Mouse (Mus musculus) lung, postnatal 10 days (tissue): ENCODE results near the gene Fam178b.
"Not testable (repeated sequence)": the region's sequence is repeated elsewhere in the genome, so short reads cannot be mapped to it uniquely, and the experiment has no call there.

Experiments
- DNase-seq: peaks from one replicate; pipeline ENCODE4 v3.0.0; 2021

Fam178b gene

DNA sequence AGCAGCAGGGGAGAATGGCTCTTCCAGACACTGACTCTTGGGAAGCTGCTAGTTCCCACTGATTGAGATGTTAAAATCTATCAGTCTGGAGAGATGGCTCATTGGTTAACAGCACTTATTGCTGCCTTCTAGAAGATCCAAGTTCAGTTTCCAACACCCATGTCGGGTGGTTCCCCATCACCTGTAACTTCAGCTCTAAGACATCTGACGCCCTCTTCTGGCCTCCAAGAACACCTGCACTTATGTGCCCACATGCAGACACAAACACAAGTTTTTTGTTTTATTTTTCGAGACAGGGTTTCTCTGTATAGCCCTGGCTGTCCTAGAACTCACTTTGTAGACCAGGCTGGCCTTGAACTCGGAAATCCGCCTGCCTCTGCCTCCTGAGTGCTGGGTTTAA, 67.0 kb downstream of the Fam178b start:
- DNase-seq: not testable (repeated sequence)

DNA sequence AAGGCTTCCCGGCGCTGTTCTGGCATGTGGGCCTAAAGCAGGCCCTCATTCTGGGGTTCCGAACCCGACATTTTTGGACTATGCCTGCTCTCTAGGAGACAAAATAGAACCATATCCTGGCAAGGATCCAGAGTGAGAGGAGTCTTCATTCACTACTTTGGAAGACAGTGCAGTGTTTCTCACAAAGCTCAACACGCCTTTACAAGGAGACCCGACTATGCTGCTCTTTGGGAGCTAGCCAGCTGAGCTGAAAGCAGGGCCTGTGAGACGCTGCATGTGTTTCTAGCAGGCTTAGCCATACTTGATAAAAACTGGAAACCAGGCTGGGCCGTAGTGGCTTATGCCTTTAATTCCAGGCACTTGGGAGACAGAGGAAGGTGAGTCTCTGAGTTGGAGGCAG, 67.8 kb downstream of the Fam178b start:
- DNase-seq: no peak

DNA sequence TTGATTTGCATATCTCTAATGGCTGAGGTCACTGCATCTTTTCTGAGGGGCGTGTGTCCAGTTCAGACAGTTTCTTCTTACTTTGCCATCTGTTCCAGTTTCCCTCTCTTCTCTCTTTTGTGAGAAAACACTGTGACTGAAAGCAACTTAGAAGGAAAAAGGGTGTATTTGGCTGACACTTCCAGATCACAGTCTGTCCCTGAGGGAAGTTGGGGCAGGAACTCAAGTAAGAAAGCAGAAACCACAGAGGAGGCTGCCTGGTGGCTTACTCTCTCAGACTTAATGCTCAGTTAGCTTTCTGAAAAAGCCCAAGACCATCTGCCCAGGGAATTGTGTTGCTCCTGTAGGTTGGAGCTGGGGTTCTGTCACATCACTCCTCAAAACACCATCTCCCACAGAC, 68.4 kb downstream of the Fam178b start:
- DNase-seq: no peak

DNA sequence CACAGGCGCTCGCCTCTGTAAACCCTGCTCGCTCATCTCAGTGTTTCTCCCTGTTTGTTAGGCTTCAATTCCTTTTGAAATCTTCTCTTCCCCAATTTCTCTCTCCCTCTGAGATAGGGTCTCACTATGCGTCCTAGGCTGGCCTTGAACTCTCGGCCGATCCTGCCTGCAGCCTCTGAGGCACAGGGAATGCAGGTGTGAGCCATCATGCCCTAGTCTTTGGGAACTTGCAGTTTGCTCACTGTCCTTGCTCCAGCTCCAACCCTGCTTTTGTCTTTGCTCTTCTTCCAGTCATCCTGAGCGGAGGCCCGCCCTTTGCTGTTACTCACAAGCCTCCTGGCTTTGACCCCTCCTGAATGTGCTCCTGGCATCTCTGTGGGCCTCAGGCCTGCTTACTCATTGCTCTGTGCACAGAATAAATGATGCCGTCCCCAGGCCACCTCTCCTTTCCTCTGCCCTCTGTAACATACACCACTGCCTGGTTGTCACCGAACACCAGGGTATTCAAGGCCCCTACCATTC, 69.5 kb downstream of the Fam178b start:
- no peak for DNase-seq

DNA sequence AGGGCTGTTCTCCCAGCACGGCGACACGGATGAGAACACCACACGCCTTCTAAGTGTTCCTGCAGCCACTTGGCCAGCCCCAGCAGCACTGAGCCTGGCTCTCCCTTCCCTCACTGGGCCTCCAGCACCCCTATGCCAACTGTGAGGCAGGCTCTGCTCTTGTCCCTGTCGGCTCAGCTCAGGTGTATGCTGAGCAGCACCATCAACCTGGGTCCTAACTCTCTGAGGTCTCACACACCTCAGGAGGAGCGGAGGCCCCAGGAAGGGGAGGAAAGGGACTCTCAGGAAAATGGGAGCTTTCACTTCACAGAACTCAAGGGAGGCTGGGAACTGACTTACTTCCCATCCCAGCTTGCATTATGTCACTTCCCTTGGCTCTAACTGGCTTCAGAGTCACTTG, 70.6 kb downstream of the Fam178b start:
- no peak for DNase-seq

DNA sequence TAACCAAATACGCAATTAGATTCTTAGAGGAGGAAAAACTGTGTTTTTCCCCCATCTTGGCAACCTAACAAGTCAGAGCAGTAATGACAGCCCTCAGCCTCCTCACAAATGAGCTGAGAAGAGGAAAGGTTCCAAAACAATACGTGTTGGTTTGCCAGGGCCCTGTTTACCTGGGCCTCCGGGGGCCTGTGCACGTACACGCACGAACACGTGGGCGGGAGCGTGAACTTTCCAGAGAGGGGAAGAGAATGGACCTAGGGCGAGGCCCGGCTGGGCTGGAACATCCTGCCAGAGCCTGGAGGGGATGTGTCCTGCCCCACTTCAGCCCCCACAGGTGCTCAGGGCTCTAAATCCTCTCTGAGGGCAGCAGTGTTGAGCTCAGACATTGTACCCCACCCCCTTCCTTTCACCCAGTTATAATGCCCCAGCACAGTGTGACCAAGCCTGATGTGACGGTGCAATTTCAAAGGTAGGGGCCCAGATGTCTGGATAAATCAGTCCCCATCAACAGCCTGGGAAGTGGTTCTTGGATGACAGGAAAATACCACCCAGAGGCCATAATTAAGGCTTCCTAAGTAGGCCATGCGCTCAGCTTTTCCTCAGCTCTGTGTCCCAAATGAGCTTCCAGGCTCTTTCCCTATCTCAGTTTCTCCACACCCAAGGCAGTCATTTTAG, 71.4 kb downstream of the Fam178b start:
- DNase-seq: no peak

DNA sequence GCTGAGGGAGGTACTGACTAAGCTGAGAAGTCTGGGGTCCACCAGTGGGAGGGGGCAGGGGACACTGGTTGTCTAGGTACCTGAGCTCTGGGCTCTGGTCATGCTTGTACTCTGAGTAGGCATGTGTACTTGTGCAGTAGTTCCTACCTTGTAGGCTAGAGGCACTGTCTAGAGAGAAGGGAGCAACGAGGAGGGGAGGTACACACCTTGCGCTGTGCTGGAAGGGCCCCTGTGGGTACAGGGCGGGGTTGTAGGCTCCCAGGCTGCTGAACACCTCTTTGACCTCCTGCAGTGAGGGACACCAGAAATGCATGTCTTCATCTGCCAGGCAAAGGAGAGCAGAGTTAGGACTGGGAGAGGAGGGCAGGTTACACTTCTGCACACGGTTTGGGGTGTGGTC, 74.8 kb downstream of the Fam178b start:
- no peak for DNase-seq

DNA sequence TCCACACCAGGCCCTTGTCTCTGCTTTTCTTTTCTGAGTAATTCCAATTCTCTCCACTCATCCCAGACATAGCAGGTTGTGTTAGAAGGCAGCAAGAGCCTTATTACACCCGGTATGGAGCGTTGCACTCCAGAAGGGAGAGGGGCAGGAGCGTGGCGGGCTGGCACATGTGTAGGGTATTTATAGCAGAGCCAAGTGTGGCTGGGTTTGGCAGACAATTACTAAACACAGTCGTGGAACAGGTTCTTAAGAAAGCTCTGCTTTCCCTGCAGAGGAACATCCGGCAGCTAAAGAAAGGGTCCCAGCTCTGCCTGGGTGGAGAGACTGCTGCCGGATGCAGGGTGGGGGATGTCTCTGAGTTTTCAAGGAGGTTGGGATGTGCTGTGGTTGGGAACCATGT, 76.0 kb downstream of the Fam178b start:
- peak; percentile 46 for DNase-seq

DNA sequence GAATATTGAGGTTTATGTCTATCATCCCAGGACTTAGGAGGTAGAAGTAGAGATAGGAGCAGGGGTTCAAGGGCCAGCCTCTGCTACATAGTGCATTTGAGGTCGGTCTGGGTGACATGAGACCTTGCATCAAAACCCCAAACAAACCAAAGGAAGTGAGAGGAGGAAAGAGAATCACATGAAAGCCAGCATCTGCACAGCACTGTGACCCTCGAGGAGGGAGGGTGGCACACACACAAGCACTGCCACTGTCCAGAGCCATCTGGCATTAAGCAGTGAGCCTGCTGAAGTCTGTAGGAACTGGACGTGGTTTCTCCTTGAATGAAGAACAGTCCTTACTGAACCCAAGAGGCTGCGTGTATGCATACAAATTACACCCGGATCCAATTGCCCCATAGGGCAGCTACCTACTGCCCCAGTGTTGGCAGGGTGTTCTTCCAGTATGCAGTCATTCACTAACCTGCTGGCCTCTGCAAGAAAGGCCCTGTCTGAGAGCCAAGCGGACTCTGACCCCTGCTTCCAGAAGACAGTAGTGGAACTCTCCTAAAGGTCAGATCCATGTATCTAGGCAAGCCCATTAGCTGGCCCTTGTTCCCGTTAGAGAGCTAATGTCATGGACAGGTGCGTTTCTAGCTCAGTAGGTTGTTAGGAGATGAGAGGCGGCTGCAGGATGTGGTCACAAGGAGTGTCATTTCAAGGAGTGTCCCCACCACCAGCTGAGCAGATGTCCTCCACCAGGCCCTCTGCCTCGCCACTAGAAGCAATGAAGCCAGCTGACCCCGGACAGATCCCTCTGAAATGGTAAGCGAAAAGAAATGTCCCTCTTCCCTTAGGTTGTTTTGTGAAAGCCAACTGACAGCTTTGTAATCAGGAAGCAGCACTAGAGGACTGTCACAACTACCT, 78.5 kb downstream of the Fam178b start:
- no peak for DNase-seq

DNA sequence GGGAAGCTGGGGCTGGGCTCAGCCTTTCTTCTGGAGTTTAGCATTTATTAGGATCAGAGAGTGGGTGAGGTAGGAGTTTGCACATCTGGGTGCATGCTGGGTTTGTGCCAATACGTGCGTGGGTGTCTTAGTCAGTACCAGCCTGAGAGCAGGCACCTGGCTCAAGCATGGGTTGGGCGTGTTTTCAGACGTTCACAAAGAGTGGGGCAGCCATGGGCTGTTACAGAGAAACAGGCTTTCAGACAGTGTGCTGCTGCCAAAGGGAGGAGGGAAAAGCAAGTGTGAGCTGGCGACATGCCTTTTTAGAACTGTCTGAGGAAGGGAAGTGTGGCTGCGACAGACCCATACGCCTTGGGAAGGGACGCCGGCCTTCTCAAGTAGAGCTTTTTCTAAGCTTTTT, 79.6 kb downstream of the Fam178b start:
- DNase-seq: peak; percentile 88

DNA sequence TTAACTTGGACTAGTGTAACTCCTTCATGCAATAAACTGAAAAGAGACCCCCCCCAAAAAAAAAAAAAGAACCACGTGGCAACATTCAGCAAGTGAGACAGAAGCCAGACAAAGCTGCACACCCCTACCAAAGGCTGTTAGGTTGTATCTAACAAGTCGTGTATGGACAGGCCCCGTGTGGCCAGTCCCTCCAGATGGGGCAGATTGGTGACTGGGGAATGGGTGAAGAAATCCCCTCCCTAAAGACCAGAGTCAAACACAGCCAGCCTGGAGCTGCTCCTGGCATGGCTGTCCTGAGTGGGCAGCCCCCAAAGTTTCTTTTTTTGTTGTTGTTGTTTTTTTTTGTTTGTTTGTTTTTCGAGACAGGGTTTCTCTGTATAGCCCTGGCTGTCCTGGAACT, 80.7 kb downstream of the Fam178b start:
- DNase-seq: no peak

DNA sequence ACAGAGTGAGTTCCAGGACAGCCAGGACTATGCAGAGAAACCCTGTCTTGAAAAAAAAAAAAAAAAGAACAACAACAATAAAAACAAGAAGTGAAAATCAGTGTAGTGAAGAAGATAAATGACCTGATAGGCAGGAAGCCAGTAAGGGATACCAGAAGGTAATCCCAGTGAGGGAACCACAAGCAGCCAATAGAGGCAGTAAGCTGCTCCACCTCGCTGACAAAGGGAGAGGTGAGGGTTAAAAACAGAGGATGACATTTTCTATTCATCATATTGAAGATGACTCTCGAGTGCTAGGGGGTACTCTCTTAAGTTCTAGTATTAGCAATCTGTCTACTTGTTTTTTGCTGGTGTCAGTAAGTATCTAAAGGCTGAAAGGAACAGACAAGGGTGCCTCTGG, 84.6 kb downstream of the Fam178b start:
- no peak for DNase-seq

DNA sequence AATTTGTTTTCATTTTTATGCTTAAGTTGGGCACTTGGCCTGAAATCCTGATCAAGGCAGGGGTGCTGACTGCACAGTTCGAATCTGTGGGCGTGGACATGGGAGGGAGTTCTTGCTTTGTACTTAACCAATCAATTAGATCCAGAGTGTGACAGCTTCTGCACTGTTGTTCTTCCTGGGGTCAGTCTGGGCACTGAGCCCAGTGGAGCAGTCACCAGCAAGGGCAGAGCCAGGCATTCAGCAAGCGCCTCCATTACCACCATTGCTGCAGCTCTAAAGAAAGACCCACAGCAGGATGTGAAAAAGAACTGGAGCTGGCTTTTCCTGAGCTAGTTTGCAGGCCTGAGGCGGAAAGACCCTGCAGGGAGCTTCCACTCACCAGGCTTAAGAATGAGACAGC, 86.9 kb downstream of the Fam178b start:
- DNase-seq: peak; percentile 89

DNA sequence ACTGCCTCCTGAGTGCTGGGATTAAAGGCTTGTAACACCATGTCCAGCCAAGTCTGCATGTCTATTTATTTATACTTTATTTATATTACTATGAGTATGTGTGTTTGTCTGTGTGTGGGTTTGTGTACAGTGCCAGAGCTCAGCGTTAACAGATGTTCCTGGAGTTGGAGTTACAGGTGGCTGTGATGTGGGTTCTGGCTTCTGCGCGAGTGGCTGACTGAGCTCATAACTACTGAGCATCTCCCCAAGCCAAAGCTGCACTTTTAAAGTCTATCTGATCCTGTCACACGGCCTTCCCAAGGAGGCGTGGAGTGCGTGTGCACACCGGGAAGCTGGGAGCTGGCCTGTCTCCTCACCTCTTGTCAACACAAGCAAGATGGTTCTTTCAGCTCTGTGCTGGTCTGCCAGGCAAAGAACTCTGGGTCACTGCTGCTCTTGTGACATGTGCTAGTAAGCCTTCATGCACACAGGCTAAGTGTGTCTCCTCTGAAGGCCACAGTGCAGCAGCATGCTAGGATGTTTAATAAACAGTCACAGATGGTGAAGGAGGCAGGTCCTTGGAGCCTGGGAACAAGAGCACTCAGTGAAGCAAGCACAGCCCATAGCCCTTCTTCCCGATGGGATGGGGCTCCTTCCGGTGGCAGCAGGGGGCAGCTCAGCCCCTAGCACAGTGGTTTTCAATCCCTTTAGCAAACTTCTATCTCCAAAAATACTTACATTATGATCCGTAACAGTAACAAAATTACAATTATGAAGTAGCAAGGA, 87.6 kb downstream of the Fam178b start:
- DNase-seq: peak; percentile 63

DNA sequence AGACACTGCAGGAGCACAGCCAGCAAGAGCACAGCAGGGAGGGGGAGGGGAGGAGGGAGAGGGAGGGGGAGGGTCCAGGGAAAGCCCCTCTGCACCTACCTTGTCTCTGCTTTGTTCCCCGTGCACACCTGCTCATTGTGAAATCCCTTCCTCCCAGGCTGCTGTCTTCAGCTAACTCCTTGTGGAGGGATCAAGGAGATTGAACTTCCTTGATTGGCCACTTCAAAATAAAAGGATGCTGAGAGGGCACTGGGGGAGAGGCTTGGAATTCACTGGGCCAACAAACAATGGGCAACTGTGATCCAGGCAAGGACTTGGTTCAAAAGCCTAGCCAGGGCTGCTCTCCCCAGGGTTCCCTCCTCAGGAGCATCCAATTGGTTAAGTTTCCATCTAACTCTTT, 89.9 kb downstream of the Fam178b start:
- DNase-seq: no peak

DNA sequence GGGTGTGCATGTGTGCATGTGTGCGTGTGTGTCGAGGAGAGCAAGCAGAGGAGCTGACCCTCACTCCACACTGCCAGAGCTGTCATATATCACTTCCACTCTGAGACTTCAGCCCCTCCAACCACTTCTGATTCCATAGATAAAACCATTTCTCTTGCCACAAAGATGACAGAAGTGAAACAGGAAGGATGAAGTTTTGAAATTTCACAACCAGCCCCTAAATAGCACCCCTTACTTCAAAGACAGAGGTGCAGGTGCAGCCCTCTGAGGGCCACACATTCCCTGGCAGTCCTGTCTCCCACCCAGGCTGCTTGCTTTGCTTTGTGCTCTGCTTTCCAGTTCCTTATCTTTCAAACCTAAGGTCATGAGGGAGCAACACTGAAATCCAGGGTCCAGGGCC, 91.6 kb downstream of the Fam178b start:
- DNase-seq: no peak

DNA sequence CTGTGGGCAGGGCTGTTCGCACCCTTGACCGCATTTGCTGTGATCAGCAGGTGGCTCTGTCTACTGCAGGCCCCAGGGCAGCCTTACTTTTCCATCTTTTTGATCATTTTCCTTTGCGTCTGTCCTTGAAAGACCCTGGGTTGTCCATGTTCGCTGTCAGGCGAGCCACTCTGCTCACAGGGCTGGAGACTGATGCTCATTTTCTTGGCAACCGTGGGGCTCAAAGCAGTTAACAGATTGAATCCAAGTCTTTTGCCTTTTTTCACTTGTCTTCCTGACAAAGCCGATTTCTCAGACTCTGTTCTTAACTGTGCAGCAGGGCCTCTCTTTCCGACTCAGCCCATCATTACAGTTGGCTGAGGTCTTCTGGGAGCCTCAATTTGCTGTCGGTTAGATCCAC, 92.3 kb downstream of the Fam178b start:
- no peak for DNase-seq

DNA sequence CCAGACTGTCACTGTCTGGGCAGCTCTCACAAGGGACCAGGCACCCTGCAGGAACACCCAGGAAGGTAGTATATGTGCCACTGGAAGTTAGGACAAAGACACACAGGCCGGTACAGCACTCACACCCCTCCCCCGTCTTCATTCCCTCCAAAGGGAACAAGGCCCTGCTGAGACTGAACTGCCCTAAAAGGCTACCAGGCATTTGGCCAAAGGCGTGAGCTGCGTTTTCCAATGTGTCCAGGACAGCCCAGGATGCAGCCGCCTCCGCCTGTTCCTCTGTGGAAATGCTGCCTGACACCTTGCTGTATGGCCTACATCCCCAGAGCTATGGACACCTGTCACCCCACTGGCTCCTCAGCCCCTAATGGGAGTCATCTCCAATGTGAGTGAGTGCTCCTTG, 93.5 kb downstream of the Fam178b start:
- peak; percentile 90 for DNase-seq

DNA sequence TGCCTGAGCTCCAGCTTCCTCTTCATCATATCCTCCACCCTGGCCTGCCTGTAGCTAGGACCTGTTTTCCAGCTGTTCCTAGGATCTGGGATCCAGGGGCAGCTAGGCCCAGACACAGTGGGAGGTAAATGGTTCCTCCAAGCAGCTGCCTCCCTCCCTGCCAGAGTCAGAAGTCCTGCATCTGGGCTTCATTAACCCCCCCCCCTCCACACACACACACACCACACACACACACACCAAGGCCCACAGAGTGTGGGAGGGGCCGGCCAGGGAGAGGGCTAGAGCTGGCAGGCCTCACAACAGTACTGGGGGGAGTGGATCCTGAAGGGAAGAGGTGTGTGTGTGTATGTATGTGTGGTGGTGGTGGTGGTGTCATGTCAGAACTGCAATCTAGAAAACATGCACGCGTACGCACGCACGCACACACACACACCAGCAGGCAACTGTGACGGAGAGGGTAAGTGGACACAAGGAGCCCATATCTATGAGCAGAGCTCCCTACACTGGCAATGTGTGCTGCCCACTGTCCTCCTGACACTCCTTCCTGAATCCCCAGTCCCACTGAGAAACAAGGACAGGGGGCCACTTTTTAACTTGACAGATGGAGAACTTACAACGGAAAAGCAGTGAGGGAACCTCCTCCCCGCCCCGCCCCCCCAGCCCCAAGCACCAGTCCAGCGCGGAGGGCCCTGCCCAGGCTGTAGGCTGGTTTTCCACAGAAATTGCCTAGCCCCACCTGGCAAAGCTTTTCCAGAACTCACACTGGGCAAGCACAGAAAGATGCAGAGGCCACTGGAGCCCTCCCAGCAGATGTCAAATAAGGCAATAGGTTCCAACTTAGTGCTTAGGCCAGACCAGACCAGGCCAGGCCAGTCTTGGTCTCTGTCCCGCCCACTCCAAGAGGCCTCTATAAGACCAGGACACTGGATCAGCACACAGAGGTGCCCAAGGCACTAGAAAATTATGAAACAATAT, 94.2 kb downstream of the Fam178b start:
- DNase-seq: peak; percentile 75

DNA sequence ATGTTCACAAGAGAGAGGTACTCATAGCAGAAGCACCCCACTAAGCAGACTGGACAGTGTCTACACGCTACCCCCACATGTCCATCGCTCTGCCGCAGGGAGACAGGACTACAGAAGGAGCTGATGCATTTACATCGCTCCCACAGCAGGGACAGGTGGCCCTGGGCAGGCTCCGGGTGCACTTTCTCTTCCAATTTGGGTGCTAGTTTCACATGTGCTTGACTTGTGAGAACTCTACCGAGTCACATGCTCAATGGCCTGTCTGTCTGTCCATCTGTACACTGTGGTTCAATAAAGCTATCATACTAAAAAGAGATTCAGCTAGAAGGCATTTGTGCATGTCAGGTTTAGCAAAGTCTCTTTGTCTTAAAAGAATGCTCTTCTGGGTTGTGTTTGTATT, 95.1 kb downstream of the Fam178b start:
- no peak for DNase-seq

DNA sequence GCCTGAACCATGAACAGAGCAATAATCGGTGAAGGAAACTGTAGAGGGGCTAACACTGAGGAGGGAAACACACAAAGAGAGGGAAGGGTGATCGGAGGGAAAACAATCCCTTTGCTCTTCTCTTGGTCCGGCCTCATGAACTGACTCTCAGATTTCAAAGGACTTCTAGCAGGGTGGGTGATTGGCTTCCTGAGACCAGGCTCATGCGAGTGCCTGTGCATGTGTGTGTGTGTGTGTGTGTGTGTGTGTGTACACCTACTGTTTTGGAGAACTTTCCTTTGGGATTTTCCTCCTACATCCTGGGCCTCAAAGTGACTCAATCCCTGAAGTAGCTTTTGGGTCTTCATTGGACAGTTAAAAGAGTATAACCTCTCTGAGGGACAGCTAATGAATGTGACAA, 96.7 kb downstream of the Fam178b start:
- no peak for DNase-seq

DNA sequence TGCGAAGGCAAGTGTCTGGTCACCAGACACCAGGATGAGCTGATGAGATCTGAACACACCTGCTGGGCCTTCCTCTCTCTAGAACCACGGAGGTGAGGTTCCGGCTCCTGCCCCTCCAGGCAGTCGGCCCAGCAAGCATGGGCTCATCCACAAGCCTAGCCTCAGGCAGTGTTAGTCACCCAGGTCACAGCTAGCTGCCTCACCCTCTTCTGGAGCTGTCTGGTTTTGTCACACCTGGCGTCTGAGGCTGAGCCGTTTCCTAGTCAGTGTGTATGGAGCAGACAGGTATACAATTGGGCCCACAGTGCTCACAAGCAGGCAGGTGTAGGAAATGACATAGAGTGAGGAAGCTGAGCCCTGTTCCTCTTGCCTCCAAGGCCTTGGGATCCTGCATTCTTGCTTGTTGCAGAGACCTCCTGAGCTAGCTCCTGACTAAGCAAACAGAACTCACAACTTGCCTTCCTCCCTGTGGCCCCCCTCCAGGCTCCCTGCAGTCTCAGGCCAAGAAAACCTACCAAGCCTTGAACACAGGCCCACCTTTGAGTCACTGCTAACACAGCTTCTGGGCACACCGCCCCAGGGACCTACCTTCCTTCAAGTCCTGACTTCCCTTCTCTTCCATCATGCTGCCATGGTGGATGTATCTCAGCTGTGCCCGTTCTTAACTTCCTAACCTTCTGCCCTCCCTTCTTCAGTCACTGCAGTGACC, 99.4 kb downstream of the Fam178b start:
- DNase-seq: no peak
